Mouse (Mus musculus) liver, embryonic 14.5 days (tissue): ENCODE data around the gene Pde10a.

Experiments
- CTCF ChIP-seq: IDR thresholded peaks from 2 replicates; pipeline ENCODE4 v1.5.1; 2016; ENCODE audit warnings: antibody characterized with exemption, low read depth, control low read depth
- EP300 ChIP-seq: IDR thresholded peaks from 2 replicates; pipeline ENCODE4 v1.6.1; 2016; ENCODE audit warnings: antibody characterized with exemption, low read depth

DNA sequence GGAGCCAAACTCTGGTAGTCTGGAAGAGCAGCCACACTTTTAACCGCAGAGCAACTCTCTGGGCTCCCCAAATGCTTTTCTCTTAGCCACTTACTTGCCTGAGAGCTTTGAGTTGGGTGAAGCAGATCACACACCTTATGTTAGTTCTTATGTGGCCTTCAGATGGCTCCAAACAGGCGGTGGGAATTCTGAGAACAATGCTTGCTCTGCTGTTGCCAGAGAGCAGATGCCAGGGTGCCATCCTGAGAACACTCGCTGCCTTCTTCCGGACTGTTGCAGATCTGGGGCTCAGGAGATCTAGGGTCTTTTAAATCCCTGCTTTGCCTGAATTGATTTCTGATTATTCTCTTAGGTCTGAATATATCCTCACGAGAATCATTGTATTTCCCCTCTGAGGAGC is 359.5 kb downstream of the Pde10a start:
- TF ChIP-seq CTCF (no peak), EP300 (no peak)
